In genomic region chr13:70192101-70193025, GRCm38 (mm10) we compare ENCODE assay signal across 10 mouse cellular contexts.
A peak's percentile ranks its signal among the peaks of the same experiment; 100 is the strongest.
DNase-seq lines count a peak whose midpoint lies in the region; ATAC-seq lines count a peak whose summit lies in the region.
"Had no signal": no experiment of that assay in that cellular context is flagged by ENCODE, and none has a peak within 500 bp of the region (broad histone marks: within the 10 kb centered on the region; RNA-seq: fewer than 3 reads in every experiment).

No protein-coding gene starts in this region.

- 72% methylated on average over 13 of the region's 13 CpGs for WGBS in hindbrain, embryonic 15.5 days
- WGBS in hindbrain, embryonic 12.5 days: 80% methylated on average over 13 of the region's 13 CpGs
- 58% methylated on average over 13 of the region's 13 CpGs for WGBS in hindbrain, embryonic 16.5 days
- 82% methylated on average over 13 of the region's 13 CpGs for WGBS in heart, embryonic 11.5 days (ENCODE audit: insufficient replicate concordance)

- intact Hi-C loops in left cerebral cortex, postnatal 4 days (cut with DNase I): no loop called here
- intact Hi-C loops in gastrocnemius, postnatal 36 days (cut with DNase I): no loop called here

- 0 out of 2 replicates have a peak overlapping the region, but pooled peaks have one; percentile 45 for H3K27ac ChIP-seq in hindbrain, embryonic 15.5 days (replicated peaks)
- H3K27ac ChIP-seq in hindbrain, embryonic 12.5 days: no peak overlapping the region
- no peak overlapping the region for H3K27ac ChIP-seq in hindbrain, embryonic 16.5 days (ENCODE audit: low read depth, low read length)
- H3K27ac ChIP-seq in heart, embryonic 11.5 days (ENCODE audit: low read depth, low read length): no peak overlapping the region

- H3K27me3 ChIP-seq in hindbrain, embryonic 15.5 days: no peaks in the 10 kb centered on the region
- H3K27me3 ChIP-seq in hindbrain, embryonic 12.5 days: no peaks in the 10 kb centered on the region
- H3K27me3 ChIP-seq in hindbrain, embryonic 16.5 days (replicated peaks; ENCODE audit: control insufficient read depth, insufficient read depth, low read length): no peaks in the 10 kb centered on the region
- no peaks in the 10 kb centered on the region for H3K27me3 ChIP-seq in heart, embryonic 11.5 days (ENCODE audit: control insufficient read depth, insufficient read depth, low read length)

- no peaks in the 10 kb centered on the region for H3K36me3 ChIP-seq in hindbrain, embryonic 15.5 days
- H3K36me3 ChIP-seq in hindbrain, embryonic 12.5 days: no peaks in the 10 kb centered on the region
- no peaks in the 10 kb centered on the region for H3K36me3 ChIP-seq in hindbrain, embryonic 16.5 days (ENCODE audit: control insufficient read depth, insufficient read depth, low read length)
- no peaks in the 10 kb centered on the region for H3K36me3 ChIP-seq in heart, embryonic 11.5 days (ENCODE audit: control insufficient read depth, insufficient read depth, low read length)

- H3K9me3 ChIP-seq in hindbrain, embryonic 15.5 days: no peaks in the 10 kb centered on the region
- no peaks in the 10 kb centered on the region for H3K9me3 ChIP-seq in hindbrain, embryonic 12.5 days (replicated peaks)
- H3K9me3 ChIP-seq in hindbrain, embryonic 16.5 days (ENCODE audit: control insufficient read depth, low read length): no peaks in the 10 kb centered on the region
- no peaks in the 10 kb centered on the region for H3K9me3 ChIP-seq in heart, embryonic 11.5 days (replicated peaks; ENCODE audit: control insufficient read depth, low read length)

- peak; percentile 54; the same call in 1 of the 2 replicates for ATAC-seq in hindbrain, embryonic 15.5 days (ENCODE audit: low FRiP score, low read depth)
- ATAC-seq in hindbrain, embryonic 12.5 days (ENCODE audit: low FRiP score): no peak
- ATAC-seq in hindbrain, embryonic 16.5 days: peak; percentile 79
- no peak for ATAC-seq in heart, embryonic 11.5 days (replicated peaks; ENCODE audit: insufficient number of reproducible peaks, low FRiP score, low TSS enrichment)
- no peak for ATAC-seq in monocyte, adult 5-6 weeks (replicated peaks; ENCODE audit: insufficient number of reproducible peaks, low FRiP score, low TSS enrichment, poor library complexity, severe bottlenecking)

- DNase-seq in ZHBTc4 (ENCODE audit: low read depth, low spot score): peak; percentile 15
- peak; percentile 45 for DNase-seq in left cerebral cortex, postnatal 4 days
- DNase-seq in gastrocnemius, postnatal 36 days: no peak
- DNase-seq: heart, postnatal 14 days; lung, postnatal 36 days had no signal

- peaks cover 9% of the 10 kb centered on the region; the same call in 1 of the 2 replicates for H3K4me1 ChIP-seq in hindbrain, embryonic 15.5 days (replicated peaks)
- H3K4me1 ChIP-seq in hindbrain, embryonic 12.5 days: no peaks in the 10 kb centered on the region
- no peaks in the 10 kb centered on the region; the same call in 1 of the 2 replicates for H3K4me1 ChIP-seq in hindbrain, embryonic 16.5 days (ENCODE audit: control insufficient read depth, insufficient read depth, low read depth, low read length)
- no peaks in the 10 kb centered on the region for H3K4me1 ChIP-seq in heart, embryonic 11.5 days (ENCODE audit: control insufficient read depth, insufficient read depth, low read length)

- H3K4me2 ChIP-seq in hindbrain, embryonic 15.5 days: no peak overlapping the region
- no peak overlapping the region for H3K4me2 ChIP-seq in hindbrain, embryonic 12.5 days (replicated peaks)
- H3K4me2 ChIP-seq in hindbrain, embryonic 16.5 days (ENCODE audit: low read length): no peak overlapping the region
- H3K4me2 ChIP-seq in heart, embryonic 11.5 days: no peak overlapping the region

- H3K9ac ChIP-seq in hindbrain, embryonic 15.5 days: no peak overlapping the region
- no peak overlapping the region for H3K9ac ChIP-seq in hindbrain, embryonic 12.5 days
- no peak overlapping the region for H3K9ac ChIP-seq in hindbrain, embryonic 16.5 days (ENCODE audit: low read depth, low read length)
- no peak overlapping the region for H3K9ac ChIP-seq in heart, embryonic 11.5 days (ENCODE audit: low read depth, low read length)

- H3K4me3 ChIP-seq in hindbrain, embryonic 15.5 days: no peak overlapping the region
- H3K4me3 ChIP-seq in hindbrain, embryonic 12.5 days: no peak overlapping the region
- no peak overlapping the region for H3K4me3 ChIP-seq in hindbrain, embryonic 16.5 days (ENCODE audit: low read length)
- H3K4me3 ChIP-seq in heart, embryonic 11.5 days (ENCODE audit: low read depth, low read length): no peak overlapping the region

Comparison
In these comparisons a context has a peak if more than half of its experiments do, and no peak if none do; other contexts are left out.
1. ATAC-seq: peak in hindbrain, embryonic 15.5 days (single experiment) and hindbrain, embryonic 16.5 days (single experiment); none in hindbrain, embryonic 12.5 days (single experiment), heart, embryonic 11.5 days (single experiment) and monocyte, adult 5-6 weeks (single experiment).
2. DNase-seq: peak in ZHBTc4 (single experiment) and left cerebral cortex, postnatal 4 days (single experiment); none in gastrocnemius, postnatal 36 days (0 of 2).